Mouse (Mus musculus) embryonic fibroblast, embryonic 13.5 days (primary cell): Measurements from ENCODE around the gene Gucy2e. TPM values are rescaled to one million over a fixed set of nuclear protein-coding genes. Genes with fewer than 3 reads are reported as not detected.

Experiments
- H3K27ac ChIP-seq: 2 replicates; pipeline ENCODE4 v1.5.1; 2012; ENCODE audit warnings: low read length, control low read depth, inconsistent platforms; ENCODE audit not compliant: insufficient read depth
- H3K4me1 ChIP-seq: 2 replicates; pipeline ENCODE4 v1.6.1; 2011; ENCODE audit warnings: low read length; ENCODE audit not compliant: control insufficient read depth, insufficient read depth
- H3K4me3 ChIP-seq: 2 replicates; pipeline ENCODE4 v1.5.1; 2011; ENCODE audit warnings: mild to moderate bottlenecking, control low read depth, low read length; ENCODE audit not compliant: insufficient read depth
- CTCF ChIP-seq: IDR thresholded peaks from 2 replicates; pipeline ENCODE4 v1.5.1; 2011; ENCODE audit warnings: mild to moderate bottlenecking, control low read depth, low read length, moderate library complexity, borderline replicate concordance; ENCODE audit not compliant: insufficient read depth
- POLR2A ChIP-seq: IDR thresholded peaks from 2 replicates; pipeline ENCODE4 v1.6.1; 2011; ENCODE audit warnings: low read depth, mild to moderate bottlenecking, control low read depth, low read length, moderate library complexity
- polyA plus RNA-seq: library from polyadenylated mRNA; stranded (reverse); fragments of >200 nt; gene quantifications from 2 replicates; pipeline ENCODE4 v1.2.4, GENCODE M21; 2011; ENCODE audit warnings: low read depth; ENCODE audit not compliant: missing spikeins, insufficient read length

Gucy2e gene
- polyA plus RNA-seq, 1 experiment, result not detected

- TF ChIP-seq CTCF (no peak), POLR2A (no peak)
- no peak overlapping the region for H3K4me3 ChIP-seq
- H3K27ac ChIP-seq, result no peak overlapping the region
- H3K4me1 ChIP-seq, result no peaks in the 10 kb centered on the region
Observed at GRCm38 (mm10) chr11:69218661-69219060, 18.2 kb downstream of the Gucy2e start.

- TF ChIP-seq POLR2A (no peak), CTCF (no peak)
- Histone ChIP-seq H3K27ac (no peak overlapping the region), H3K4me3 (no peak overlapping the region), H3K4me1 (no peaks in the 10 kb centered on the region)
Observed at GRCm38 (mm10) chr11:69217411-69217810, 19.4 kb downstream of the Gucy2e start.

GRCm38 (mm10) chr11:69211431-69211830 lies 25.4 kb downstream of the Gucy2e start:
- no peak for TF ChIP-seq CTCF
- TF ChIP-seq POLR2A, result no peak
- Histone ChIP-seq H3K4me3 (no peak overlapping the region), H3K27ac (no peak overlapping the region)

GRCm38 (mm10) chr11:69202469-69203230 lies 34.2 kb downstream of the Gucy2e start:
- Histone ChIP-seq H3K27ac (no peak overlapping the region), H3K4me3 (no peak overlapping the region), H3K4me1 (no peaks in the 10 kb centered on the region)
- TF ChIP-seq CTCF (no peak), POLR2A (no peak)

More at GRCm38 (mm10) chr11:69211431-69211830, 25.4 kb downstream of the Gucy2e start:
- no peaks in the 10 kb centered on the region for H3K4me1 ChIP-seq

GRCm38 (mm10) chr11:69200231-69200630 lies 36.6 kb downstream of the Gucy2e start:
- Histone ChIP-seq H3K4me1 (no peaks in the 10 kb centered on the region), H3K4me3 (no peak overlapping the region), H3K27ac (no peak overlapping the region)
- TF ChIP-seq CTCF, result no peak
- no peak for TF ChIP-seq POLR2A

GRCm38 (mm10) chr11:69199251-69199650 lies 37.6 kb downstream of the Gucy2e start:
- H3K27ac ChIP-seq, result no peak overlapping the region
- no peak overlapping the region for H3K4me3 ChIP-seq
- no peaks in the 10 kb centered on the region for H3K4me1 ChIP-seq
- TF ChIP-seq POLR2A (no peak), CTCF (no peak)

- TF ChIP-seq CTCF, result no peak
- no peak for TF ChIP-seq POLR2A
- H3K4me3 ChIP-seq, result no peak within 1 kb of the TSS
Observed at GRCm38 (mm10) chr11:69197743-69198142, 39.1 kb downstream of the Gucy2e start, which contains the start of gene Alox8. Gene Alox8, minus strand, starts transcription at chr11:69197843.

GRCm38 (mm10) chr11:69197194-69197593 lies 39.6 kb downstream of the Gucy2e start:
- no peak overlapping the region for H3K4me3 ChIP-seq

More at GRCm38 (mm10) chr11:69197743-69198142, 39.1 kb downstream of the Gucy2e start, which contains the start of gene Alox8:
- no peaks in the 10 kb centered on the region for H3K4me1 ChIP-seq
- H3K27ac ChIP-seq, result no peak within 1 kb of the TSS

GRCm38 (mm10) chr11:69196766-69197165 lies 40.1 kb downstream of the Gucy2e start:
- Histone ChIP-seq H3K4me1 (no peaks in the 10 kb centered on the region), H3K27ac (no peak overlapping the region), H3K4me3 (no peak overlapping the region)
- TF ChIP-seq POLR2A (no peak), CTCF (no peak)

More at GRCm38 (mm10) chr11:69197194-69197593, 39.6 kb downstream of the Gucy2e start:
- Histone ChIP-seq H3K27ac (no peak overlapping the region), H3K4me1 (no peaks in the 10 kb centered on the region)
- TF ChIP-seq CTCF (no peak), POLR2A (no peak)

- Histone ChIP-seq H3K27ac (no peak overlapping the region), H3K4me1 (no peaks in the 10 kb centered on the region), H3K4me3 (no peak overlapping the region)
- TF ChIP-seq CTCF (no peak), POLR2A (no peak)
Observed at GRCm38 (mm10) chr11:69192840-69193239, 44.0 kb downstream of the Gucy2e start.
